ENCODE assay signal across 21 mouse cellular contexts in the genomic region with DNA sequence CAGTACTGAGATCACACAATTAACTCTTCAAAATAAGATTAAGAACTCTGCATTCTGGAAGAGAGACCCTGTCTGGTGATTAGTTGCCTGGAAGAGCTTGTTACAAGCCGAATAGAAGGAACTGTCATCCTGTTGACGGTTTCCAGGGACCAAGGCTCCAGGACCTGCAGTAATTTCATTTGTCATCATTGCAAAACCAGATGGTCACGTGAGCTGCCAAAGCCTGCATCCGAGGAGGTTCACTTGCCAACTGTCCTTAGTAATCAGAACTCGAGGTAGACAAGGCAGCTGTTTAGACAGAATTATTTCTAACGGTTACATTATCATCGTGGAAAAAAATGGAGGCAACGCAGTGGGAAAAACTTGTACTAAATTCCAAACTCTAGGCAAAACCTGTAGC.
DNase-seq lines count a peak whose midpoint lies in the region; ATAC-seq and TF ChIP-seq lines count a peak whose summit lies in the region.
"Had no signal": no experiment of that assay in that cellular context is flagged by ENCODE, and none has a peak within 500 bp of the region (broad histone marks: within the 10 kb centered on the region; RNA-seq: fewer than 3 reads in every experiment).

No protein-coding gene starts in this region.

- WGBS in heart, embryonic 11.5 days (ENCODE audit: insufficient replicate concordance): 41% methylated on average over 8 of the region's 8 CpGs
- WGBS in lung, postnatal 0 days: 63% methylated on average over 8 of the region's 8 CpGs

- no peaks in the 10 kb centered on the region for H3K27me3 ChIP-seq in heart, embryonic 11.5 days (ENCODE audit: control insufficient read depth, insufficient read depth, low read length)
- no peaks in the 10 kb centered on the region for H3K27me3 ChIP-seq in myocyte (ENCODE audit: control insufficient read depth, insufficient read depth, insufficient read length)
- H3K27me3 ChIP-seq in lung, postnatal 0 days (replicated peaks; ENCODE audit: insufficient read depth, low read length): no peaks in the 10 kb centered on the region
- H3K27me3 ChIP-seq: CH12.LX; forebrain, embryonic 13.5 days; hindbrain, embryonic 13.5 days; stomach, embryonic 15.5 days had no signal

- peak; percentile 51 to 60 for DNase-seq in cerebellum, postnatal 10 days
- DNase-seq in cerebellum, adult 9-11 months: no peak
- DNase-seq in heart, adult 18-20 months: peak; percentile 27 to 50
- peak; percentile 49 for DNase-seq in adrenal gland, postnatal 14 days
- DNase-seq in lung, postnatal 0 days (ENCODE audit: low spot score): no peak
- DNase-seq in left cerebral cortex, postnatal 14 days (ENCODE audit: low spot score in 2 of 2): no peak
- DNase-seq: cerebellum, adult 2 months; kidney, adult 9 months; lung, adult 2 months; lung, postnatal 36 days; right cerebral cortex, postnatal 25 days; thymus, adult 2 months had no signal

- H3K4me1 ChIP-seq in heart, embryonic 11.5 days (ENCODE audit: control insufficient read depth, insufficient read depth, low read length): 0 out of 2 replicates have a peak, but pooled peaks cover 3% of the 10 kb centered on the region
- no peaks in the 10 kb centered on the region for H3K4me1 ChIP-seq in lung, postnatal 0 days (ENCODE audit: insufficient read depth, low read depth, low read length)
- H3K4me1 ChIP-seq: stomach, embryonic 15.5 days had no signal

- no peaks in the 10 kb centered on the region for H3K9me3 ChIP-seq in heart, embryonic 11.5 days (replicated peaks; ENCODE audit: control insufficient read depth, low read length)
- no peaks in the 10 kb centered on the region for H3K9me3 ChIP-seq in lung, postnatal 0 days (ENCODE audit: low read length)
- H3K9me3 ChIP-seq: forebrain, embryonic 13.5 days; hindbrain, embryonic 13.5 days; stomach, embryonic 15.5 days had no signal

- no peak for TF ChIP-seq POLR2A in myocyte (IDR thresholded peaks at IDR 0.05; ENCODE audit: insufficient read length, low read depth)

- no peak overlapping the region for H3K27ac ChIP-seq in heart, embryonic 11.5 days (ENCODE audit: low read depth, low read length)
- H3K27ac ChIP-seq in lung, postnatal 0 days (ENCODE audit: low read length): no peak overlapping the region
- H3K27ac ChIP-seq: forebrain, embryonic 13.5 days; hindbrain, embryonic 13.5 days; stomach, embryonic 15.5 days had no signal

- no peaks in the 10 kb centered on the region for H3K79me2 ChIP-seq in myocyte (ENCODE audit: control insufficient read depth, insufficient read depth)

- no peak overlapping the region for H3ac ChIP-seq in myocyte (ENCODE audit: control insufficient read depth, insufficient read length)

- H3K9ac ChIP-seq in heart, embryonic 11.5 days (ENCODE audit: low read depth, low read length): no peak overlapping the region
- no peak overlapping the region for H3K9ac ChIP-seq in lung, postnatal 0 days (replicated peaks; ENCODE audit: low read depth)
- H3K9ac ChIP-seq: forebrain, embryonic 13.5 days; hindbrain, embryonic 13.5 days; stomach, embryonic 15.5 days had no signal

- no peak overlapping the region for H3K4me2 ChIP-seq in heart, embryonic 11.5 days
- no peak overlapping the region for H3K4me2 ChIP-seq in myocyte (ENCODE audit: low read depth)
- no peak overlapping the region for H3K4me2 ChIP-seq in lung, postnatal 0 days (replicated peaks; ENCODE audit: low read depth, low read length)
- H3K4me2 ChIP-seq: forebrain, embryonic 13.5 days; hindbrain, embryonic 13.5 days; liver, embryonic 11.5 days; stomach, embryonic 15.5 days had no signal

- intact Hi-C loops in left cerebral cortex, postnatal 14 days (cut with DNase I): no loop called here

- no peaks in the 10 kb centered on the region for H3K36me3 ChIP-seq in heart, embryonic 11.5 days (ENCODE audit: control insufficient read depth, insufficient read depth, low read length)
- H3K36me3 ChIP-seq in myocyte (ENCODE audit: control insufficient read depth, insufficient read depth): no peaks in the 10 kb centered on the region
- no peaks in the 10 kb centered on the region for H3K36me3 ChIP-seq in lung, postnatal 0 days (ENCODE audit: insufficient read depth, low read length)
- H3K36me3 ChIP-seq: hindbrain, embryonic 13.5 days; stomach, embryonic 15.5 days had no signal

- TF ChIP-seq CTCF in lung, postnatal 0 days (IDR thresholded peaks at IDR 0.05): no peak

- no peak for ATAC-seq in heart, embryonic 11.5 days (replicated peaks; ENCODE audit: insufficient number of reproducible peaks, low FRiP score, low TSS enrichment)
- ATAC-seq in lung, postnatal 0 days: no peak
- ATAC-seq: forebrain, embryonic 13.5 days; inflammation-experienced regulatory T-cells, adult 6 months had no signal

- TF ChIP-seq EP300 in lung, postnatal 0 days (IDR thresholded peaks at IDR 0.05): no peak

- H3K4me3 ChIP-seq in heart, embryonic 11.5 days (ENCODE audit: low read depth, low read length): no peak overlapping the region
- no peak overlapping the region for H3K4me3 ChIP-seq in myocyte
- H3K4me3 ChIP-seq in lung, postnatal 0 days (ENCODE audit: low read depth, low read length): no peak overlapping the region
- H3K4me3 ChIP-seq: erythroblast, embryonic 14.5 days; forebrain, embryonic 13.5 days; hindbrain, embryonic 13.5 days; stomach, embryonic 15.5 days had no signal

TF ChIP-seq in myocyte, 11 proteins besides CTCF, POLR2A, EP300 and RAD21:
- no peak for TF ChIP-seq MYOD1 (IDR thresholded peaks at IDR 0.05; ENCODE audit: control insufficient read depth in 1 of 3, insufficient read length in 2 of 3, low read depth in 2 of 3)
- TF ChIP-seq USF1 (IDR thresholded peaks at IDR 0.05; ENCODE audit: low read depth): peak; percentile 80
- TF ChIP-seq POLR2AphosphoS2 (IDR thresholded peaks at IDR 0.05; ENCODE audit: insufficient read length, low read depth): no peak
- TF ChIP-seq MYOG (IDR thresholded peaks at IDR 0.05; ENCODE audit: control insufficient read depth in 1 of 3, insufficient read depth in 1 of 3, insufficient read length in 2 of 3, low read depth in 2 of 3): no peak
- no peak for TF ChIP-seq TCF3 (IDR thresholded peaks at IDR 0.05; ENCODE audit: insufficient read length, low read depth)
- TF ChIP-seq TCF12 (IDR thresholded peaks at IDR 0.05; ENCODE audit: insufficient read depth, poor library complexity, severe bottlenecking): no peak
- no peak for TF ChIP-seq MAX (IDR thresholded peaks at IDR 0.05; ENCODE audit: low read depth)
- no peak for TF ChIP-seq E2F4 (IDR thresholded peaks at IDR 0.05; ENCODE audit: insufficient read depth)
- no peak for TF ChIP-seq REST (IDR thresholded peaks at IDR 0.05; ENCODE audit: insufficient read depth, insufficient read length)
- TF ChIP-seq CEBPB (IDR thresholded peaks at IDR 0.05; ENCODE audit: insufficient read depth, poor library complexity, severe bottlenecking): peak; percentile 34; the same call in 1 of the 2 replicates

Comparison
In these comparisons a context has a peak if more than half of its experiments do, and no peak if none do; other contexts are left out.
1. DNase-seq: peak in cerebellum, postnatal 10 days (2 of 2), heart, adult 18-20 months (2 of 2) and adrenal gland, postnatal 14 days (single experiment); none in cerebellum, adult 9-11 months (single experiment), lung, postnatal 0 days (single experiment) and left cerebral cortex, postnatal 14 days (0 of 2).